Comparison of ENCODE assay signal across 28 mouse cellular contexts in genomic region chr19:14663350-14663749, GRCm38 (mm10).
DNase-seq lines count a peak whose midpoint lies in the region; ATAC-seq and TF ChIP-seq lines count a peak whose summit lies in the region.
"Had no signal": no experiment of that assay in that cellular context is flagged by ENCODE, and none has a peak within 500 bp of the region (broad histone marks: within the 10 kb centered on the region; RNA-seq: fewer than 3 reads in every experiment).

No protein-coding gene starts in this region.

- TF ChIP-seq POLR2A in ES-Bruce4 (IDR thresholded peaks at IDR 0.05; ENCODE audit: insufficient read depth, low read length): no peak
- no peak for TF ChIP-seq POLR2A in brain, embryonic 14.5 days (IDR thresholded peaks at IDR 0.05; ENCODE audit: borderline replicate concordance, extremely low read depth, insufficient read depth, insufficient read length, poor library complexity, severe bottlenecking)

- H3K4me1 ChIP-seq in neural tube, embryonic 13.5 days (replicated peaks): peaks cover 11% of the 10 kb centered on the region
- no peaks in the 10 kb centered on the region for H3K4me1 ChIP-seq in neural tube, embryonic 15.5 days
- H3K4me1 ChIP-seq in ES-Bruce4 (ENCODE audit: control insufficient read depth, insufficient read depth, low read length): peaks cover 5% of the 10 kb centered on the region
- H3K4me1 ChIP-seq: heart, embryonic 13.5 days; hindbrain, embryonic 15.5 days; kidney, embryonic 15.5 days had no signal

- 39% methylated on average over 4 of the region's 4 CpGs for WGBS in neural tube, embryonic 13.5 days
- WGBS in neural tube, embryonic 15.5 days: 41% methylated on average over 4 of the region's 4 CpGs

- H3K9ac ChIP-seq in neural tube, embryonic 13.5 days: no peak overlapping the region
- H3K9ac ChIP-seq in neural tube, embryonic 15.5 days (replicated peaks): no peak overlapping the region
- H3K9ac ChIP-seq in ES-Bruce4 (ENCODE audit: low read depth, poor library complexity, severe bottlenecking): 0 out of 2 replicates have a peak overlapping the region, but pooled peaks have one; percentile 32
- H3K9ac ChIP-seq: forebrain, embryonic 15.5 days; heart, embryonic 13.5 days; hindbrain, embryonic 15.5 days; kidney, embryonic 15.5 days; liver, embryonic 13.5 days had no signal

- no peaks in the 10 kb centered on the region for H3K27me3 ChIP-seq in neural tube, embryonic 13.5 days
- no peaks in the 10 kb centered on the region for H3K27me3 ChIP-seq in neural tube, embryonic 15.5 days (replicated peaks)
- H3K27me3 ChIP-seq in ES-Bruce4 (ENCODE audit: control insufficient read depth, insufficient read depth, low read length, poor library complexity, severe bottlenecking): no peaks in the 10 kb centered on the region
- H3K27me3 ChIP-seq: forebrain, embryonic 15.5 days; heart, embryonic 13.5 days; hindbrain, embryonic 15.5 days; kidney, embryonic 15.5 days; liver, embryonic 13.5 days had no signal

- no peak for TF ChIP-seq CTCF in ES-Bruce4 (IDR thresholded peaks at IDR 0.05; ENCODE audit: low read depth, low read length)
- TF ChIP-seq CTCF in brain, embryonic 14.5 days (IDR thresholded peaks at IDR 0.05; ENCODE audit: borderline replicate concordance, extremely low read depth, insufficient read depth, insufficient read length): no peak

- H3K4me2 ChIP-seq in neural tube, embryonic 13.5 days: no peak overlapping the region
- no peak overlapping the region for H3K4me2 ChIP-seq in neural tube, embryonic 15.5 days
- H3K4me2 ChIP-seq: forebrain, embryonic 15.5 days; heart, embryonic 13.5 days; hindbrain, embryonic 15.5 days; kidney, embryonic 15.5 days; liver, embryonic 13.5 days had no signal

- TF ChIP-seq EP300 in ES-Bruce4 (IDR thresholded peaks at IDR 0.05; ENCODE audit: insufficient read depth, low read depth, low read length): peak; percentile 87

- H3K9me3 ChIP-seq in neural tube, embryonic 13.5 days: no peaks in the 10 kb centered on the region
- no peaks in the 10 kb centered on the region for H3K9me3 ChIP-seq in neural tube, embryonic 15.5 days (replicated peaks)
- no peaks in the 10 kb centered on the region for H3K9me3 ChIP-seq in ES-Bruce4 (replicated peaks; ENCODE audit: control insufficient read depth, insufficient read depth, low read length, poor library complexity, severe bottlenecking)
- H3K9me3 ChIP-seq: forebrain, embryonic 15.5 days; heart, embryonic 13.5 days; hindbrain, embryonic 10.5 days; hindbrain, embryonic 15.5 days; kidney, embryonic 15.5 days; liver, embryonic 13.5 days had no signal

- no peak overlapping the region for H3K27ac ChIP-seq in neural tube, embryonic 13.5 days (replicated peaks)
- no peak overlapping the region for H3K27ac ChIP-seq in neural tube, embryonic 15.5 days (replicated peaks)
- peak overlapping the region; percentile 96 for H3K27ac ChIP-seq in ES-Bruce4 (ENCODE audit: insufficient read depth, low read length)
- H3K27ac ChIP-seq: forebrain, embryonic 15.5 days; heart, embryonic 13.5 days; hindbrain, embryonic 10.5 days; hindbrain, embryonic 15.5 days; kidney, embryonic 15.5 days; layer of hippocampus, adult 2 months; left cerebral cortex, adult 2 months; liver, embryonic 13.5 days had no signal

- DNase-seq in brain, embryonic 14.5 days (ENCODE audit: low read depth): peak; percentile 52
- no peak for DNase-seq in kidney, postnatal 10 days
- no peak for DNase-seq in heart, postnatal 14 days
- DNase-seq in thymus, postnatal 25 days: no peak
- DNase-seq: adrenal gland, postnatal 10 days; cerebellum, adult 11-12 months; cerebellum, postnatal 14 days; gastrocnemius, postnatal 25 days; heart, adult 18-20 months; heart, postnatal 10 days; kidney, adult 18-20 months; kidney, postnatal 36 days; liver, embryonic 13.5 days; lung, adult 18-20 months; lung, postnatal 4 days; midbrain, embryonic 14.5 days had no signal

- intact Hi-C loops in heart, postnatal 14 days (cut with DNase I): no loop called here

- 0 out of 2 replicates have a peak, but pooled peaks have one; percentile 36 for ATAC-seq in neural tube, embryonic 13.5 days (ENCODE audit: low read depth)
- ATAC-seq in neural tube, embryonic 15.5 days (ENCODE audit: low FRiP score): no peak
- ATAC-seq: forebrain, embryonic 15.5 days; inflammation-experienced regulatory T-cells, adult 6 months; lung, postnatal 0 days had no signal

- H3K36me3 ChIP-seq in neural tube, embryonic 13.5 days: no peaks in the 10 kb centered on the region
- H3K36me3 ChIP-seq in neural tube, embryonic 15.5 days: no peaks in the 10 kb centered on the region
- no peaks in the 10 kb centered on the region for H3K36me3 ChIP-seq in ES-Bruce4 (ENCODE audit: control insufficient read depth, insufficient read depth, low read length, poor library complexity, severe bottlenecking)
- H3K36me3 ChIP-seq: forebrain, embryonic 15.5 days; heart, embryonic 13.5 days; hindbrain, embryonic 10.5 days; hindbrain, embryonic 15.5 days; kidney, embryonic 15.5 days; liver, embryonic 13.5 days had no signal

- no peak overlapping the region for H3K4me3 ChIP-seq in neural tube, embryonic 13.5 days
- no peak overlapping the region for H3K4me3 ChIP-seq in neural tube, embryonic 15.5 days (replicated peaks)
- no peak overlapping the region for H3K4me3 ChIP-seq in ES-Bruce4 (ENCODE audit: low read depth, low read length)
- H3K4me3 ChIP-seq: forebrain, embryonic 15.5 days; heart, embryonic 13.5 days; hindbrain, embryonic 10.5 days; hindbrain, embryonic 15.5 days; kidney, embryonic 15.5 days; layer of hippocampus, adult 2 months; left cerebral cortex, adult 2 months; liver, embryonic 13.5 days had no signal
